Mouse (Mus musculus) layer of hippocampus, adult 2 months (tissue): ENCODE results near the gene Zdhhc14. TPM values are rescaled to one million over a fixed set of nuclear protein-coding genes. Genes with fewer than 3 reads are reported as not detected.
"Not testable (repeated sequence)": the region's sequence is repeated elsewhere in the genome, so short reads cannot be mapped to it uniquely, and the experiment has no call there.

Source experiments
- DNase-seq, 2 experiments: peaks; one replicate each; pipeline ENCODE4 v3.0.0; 2022; ENCODE audit warnings: low spot score in 2 of 2
- H3K27ac ChIP-seq: fragments of 200-600 bp; 2 replicates; pipeline ENCODE4 v1.8.1; 2022
- H3K4me3 ChIP-seq: fragments of 200-600 bp; 2 replicates; pipeline ENCODE4 v1.8.1; 2022; ENCODE audit warnings: mild to moderate bottlenecking
- CTCF ChIP-seq: fragments of 200-600 bp; conservative IDR thresholded peaks from 2 replicates; pipeline ENCODE4 v1.8.1; 2022; ENCODE audit warnings: antibody characterized with exemption, mild to moderate bottlenecking, moderate library complexity
- total RNA-seq, 2 experiments: library from RNA; stranded (reverse); gene quantifications; 2 replicates each; pipeline ENCODE4 v1.2.3; 2021

Gene Zdhhc14
- total RNA-seq, 2 experiments from 2014 or later, result 40.6 to 48.6 TPM

GRCm38 (mm10) chr17:5606151-5606591 lies 113.8 kb downstream of the Zdhhc14 start:
- no peak for DNase-seq
- Histone ChIP-seq H3K27ac (peak overlapping the region; percentile 85), H3K4me3 (no peak overlapping the region)
- no peak for TF ChIP-seq CTCF

DNA sequence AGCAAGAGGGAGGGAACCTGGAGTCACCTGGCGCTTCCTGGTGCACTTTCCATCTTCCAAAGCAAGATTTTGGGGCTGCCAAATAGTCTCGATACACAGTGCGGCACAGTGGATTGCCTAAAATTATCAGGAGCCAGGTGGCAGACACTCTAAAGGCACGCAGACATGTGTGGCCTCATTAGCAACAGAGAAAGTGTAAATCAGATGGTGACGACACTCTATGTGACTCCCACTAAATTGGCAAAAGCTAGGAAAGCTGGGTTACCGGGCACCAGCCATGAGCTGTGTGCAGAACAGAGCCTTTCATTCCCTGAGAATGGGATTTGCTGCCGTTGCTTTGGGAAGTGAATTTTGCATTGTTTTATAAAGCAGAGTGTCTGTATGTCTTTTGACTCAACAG lies 115.0 kb downstream of the Zdhhc14 start:
- DNase-seq, result peak; percentile 44 to 73
- peak overlapping the region; percentile 19 for H3K27ac ChIP-seq
- no peak for TF ChIP-seq CTCF

DNA sequence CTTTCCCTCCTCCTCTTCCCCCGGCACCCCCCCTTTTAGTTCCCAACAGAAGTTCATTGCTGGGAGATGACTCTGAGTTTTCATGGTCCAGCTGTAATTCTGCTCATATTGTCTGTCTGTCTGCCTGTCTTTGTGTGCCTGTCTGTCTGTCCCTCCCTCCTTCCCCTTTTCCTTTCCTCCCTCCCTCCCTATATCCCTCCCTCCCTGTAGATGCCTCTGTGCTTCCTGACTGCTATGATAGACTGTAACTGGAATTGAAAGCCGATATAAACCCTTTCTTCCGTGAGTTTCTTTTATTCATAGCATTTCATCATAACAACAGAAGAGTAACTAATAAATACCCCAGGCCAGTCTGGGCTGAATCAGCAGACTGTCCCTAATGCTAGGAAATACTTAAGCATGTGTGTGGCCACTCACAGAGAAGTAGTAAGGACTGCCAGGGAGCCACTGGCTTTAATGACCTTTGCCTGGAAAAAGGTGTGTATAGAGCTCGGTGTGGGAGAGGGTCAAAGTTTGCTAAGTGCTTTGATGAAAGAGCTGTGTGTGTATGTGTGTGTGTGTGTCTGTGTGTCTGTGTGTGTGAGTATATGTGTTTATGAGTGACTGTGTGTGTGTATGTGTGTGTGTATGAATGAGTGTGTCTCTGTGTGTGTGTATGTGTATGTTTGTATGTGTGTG lies 117.7 kb downstream of the Zdhhc14 start:
- DNase-seq, result no peak
- H3K27ac ChIP-seq, result no peak overlapping the region
- TF ChIP-seq CTCF, result no peak
- H3K4me3 ChIP-seq, result no peak overlapping the region

More for the DNA sequence above, 115.0 kb downstream of the Zdhhc14 start:
- no peak overlapping the region for H3K4me3 ChIP-seq

GRCm38 (mm10) chr17:5612236-5612635 lies 119.9 kb downstream of the Zdhhc14 start:
- Histone ChIP-seq H3K27ac (no peak overlapping the region), H3K4me3 (no peak overlapping the region)
- DNase-seq, result no peak
- no peak for TF ChIP-seq CTCF

DNA sequence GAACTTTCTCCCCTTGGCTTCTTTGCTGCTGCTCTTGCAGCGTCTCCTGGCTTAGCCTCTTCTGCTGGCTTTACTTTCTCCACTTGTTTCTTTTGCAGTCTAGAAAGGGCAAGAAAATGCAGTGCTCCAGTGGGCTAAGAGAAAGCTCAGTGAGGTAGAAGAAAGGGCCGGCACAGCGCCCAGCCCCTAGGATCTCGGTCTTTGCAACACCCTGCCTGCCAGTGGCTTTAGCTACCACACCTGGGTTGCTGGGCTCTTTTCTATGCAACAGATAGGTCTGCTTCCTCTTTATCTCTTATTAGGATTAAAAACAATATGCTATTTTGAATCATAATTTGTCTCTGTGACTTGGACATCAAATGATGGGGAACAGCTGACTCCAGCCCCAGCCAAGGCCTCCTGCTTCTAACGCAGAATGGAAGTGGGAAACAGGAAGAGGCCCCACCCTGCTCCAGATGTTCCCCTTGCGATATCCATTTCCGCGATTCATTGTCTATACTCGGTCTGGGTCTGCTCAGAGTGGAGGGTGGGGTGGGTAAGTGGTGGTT lies 122.5 kb downstream of the Zdhhc14 start:
- Histone ChIP-seq H3K27ac (no peak overlapping the region), H3K4me3 (no peak overlapping the region)
- TF ChIP-seq CTCF, result no peak
- no peak for DNase-seq

- H3K4me3 ChIP-seq, result no peak overlapping the region
- TF ChIP-seq CTCF, result no peak
- no peak for DNase-seq
- H3K27ac ChIP-seq, result 0 out of 2 replicates have a peak overlapping the region, but pooled peaks have one; percentile 23
Measured at GRCm38 (mm10) chr17:5621626-5622591, 129.6 kb downstream of the Zdhhc14 start.

GRCm38 (mm10) chr17:5622764-5623163 lies 130.4 kb downstream of the Zdhhc14 start:
- DNase-seq, result no peak
- no peak for TF ChIP-seq CTCF
- Histone ChIP-seq H3K27ac (no peak overlapping the region), H3K4me3 (no peak overlapping the region)

- no peak for TF ChIP-seq CTCF
- Histone ChIP-seq H3K4me3 (no peak overlapping the region), H3K27ac (no peak overlapping the region)
- DNase-seq, result no peak
Measured at GRCm38 (mm10) chr17:5623181-5623580, 130.8 kb downstream of the Zdhhc14 start.

- not testable (repeated sequence) for H3K27ac ChIP-seq, H3K4me3 ChIP-seq, DNase-seq
Measured at GRCm38 (mm10) chr17:5624815-5625214, 132.5 kb downstream of the Zdhhc14 start.

- no peak for DNase-seq
- no peak for TF ChIP-seq CTCF
- no peak overlapping the region for H3K27ac ChIP-seq
- no peak overlapping the region for H3K4me3 ChIP-seq
Measured at GRCm38 (mm10) chr17:5626402-5626801, 134.0 kb downstream of the Zdhhc14 start.

DNA sequence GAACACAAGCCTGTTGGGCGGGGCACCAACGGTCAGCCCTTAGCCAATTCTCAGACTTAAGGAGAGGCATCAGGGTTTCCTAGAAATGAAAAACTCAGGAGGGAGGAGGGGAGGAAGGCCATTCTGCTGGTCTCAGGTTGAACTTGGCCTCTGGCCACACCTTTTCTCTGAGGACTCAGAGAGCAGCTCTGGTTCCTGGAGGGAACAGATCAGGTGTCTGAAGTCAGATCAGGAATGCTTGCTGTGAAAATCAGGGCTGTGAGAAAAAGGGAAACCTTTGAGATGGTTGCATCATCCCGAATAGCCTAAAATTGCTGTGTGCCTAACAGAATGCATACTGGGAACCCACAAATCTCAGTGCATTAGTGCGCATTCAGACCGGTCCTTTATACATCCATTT lies 135.3 kb downstream of the Zdhhc14 start:
- Histone ChIP-seq H3K27ac (no peak overlapping the region), H3K4me3 (no peak overlapping the region)
- no peak for TF ChIP-seq CTCF
- DNase-seq, result no peak

GRCm38 (mm10) chr17:5629651-5630050 lies 137.3 kb downstream of the Zdhhc14 start:
- Histone ChIP-seq H3K4me3 (no peak overlapping the region), H3K27ac (no peak overlapping the region)
- no peak for TF ChIP-seq CTCF
- DNase-seq, result no peak

- Histone ChIP-seq H3K4me3 (no peak overlapping the region), H3K27ac (no peak overlapping the region)
- no peak for TF ChIP-seq CTCF
- DNase-seq, result no peak
Measured at GRCm38 (mm10) chr17:5635254-5635653, 142.9 kb downstream of the Zdhhc14 start.
